Mouse (Mus musculus) c-Kit-positive CD71-negative TER-119-negative erythroid progenitor cells, embryonic 14.5 days (primary cell): ENCODE data around the gene Dnlz.
A peak's percentile ranks its signal among the peaks of the same experiment; 100 is the strongest.
"Not testable (repeated sequence)": the region's sequence is repeated elsewhere in the genome, so short reads cannot be mapped to it uniquely, and the experiment has no call there.

Experiments used
- DNase-seq: peaks from one replicate; pipeline ENCODE4 v3.0.0-alpha.2; 2013; ENCODE audit warnings: low read depth

Dnlz gene

DNA sequence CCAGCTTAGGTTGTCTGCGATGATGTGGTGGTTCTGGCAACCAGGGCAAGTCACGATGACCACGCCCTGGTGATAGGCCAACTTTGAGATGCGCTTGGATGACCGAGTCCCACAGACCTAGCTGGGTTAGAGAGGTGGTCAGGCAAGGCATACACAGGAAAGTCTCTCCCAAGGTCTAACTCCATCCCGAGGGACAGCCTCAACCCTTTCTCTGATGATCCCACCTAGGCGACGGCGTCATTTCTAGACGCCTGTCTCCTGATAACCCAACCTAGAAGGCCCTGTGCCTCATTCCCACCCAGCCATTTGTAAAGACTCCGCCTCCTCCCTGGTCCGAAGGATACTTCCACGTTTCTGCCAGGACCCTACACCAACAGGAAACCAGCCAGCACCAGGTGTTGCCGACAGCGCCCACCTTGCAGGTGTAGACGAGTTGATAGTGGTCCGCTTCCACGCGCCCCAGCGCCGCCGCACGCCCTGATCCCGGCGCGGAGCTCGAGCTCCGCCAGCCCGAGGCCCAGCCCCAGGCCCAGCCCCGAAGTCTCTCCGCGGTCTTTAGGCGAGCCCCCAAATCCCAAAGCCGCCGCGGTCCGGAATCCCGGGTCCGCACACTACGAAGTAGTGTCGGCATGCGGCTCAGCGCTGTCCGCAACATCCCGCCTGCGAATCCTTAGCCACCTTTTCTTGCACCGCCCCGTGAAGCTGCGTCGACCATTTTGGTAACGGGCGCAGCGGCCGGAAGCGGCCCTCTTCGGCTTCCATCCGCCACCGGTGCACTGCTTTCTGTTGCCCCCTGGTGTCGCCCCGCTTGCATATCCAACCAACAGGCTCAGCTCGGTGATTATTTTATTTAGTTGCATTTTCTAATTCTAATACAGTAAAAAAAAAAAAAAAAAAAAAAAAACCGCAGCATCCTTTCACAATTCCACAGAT is at the start of gene Dnlz:
Dnlz (minus strand) TSS at position 753 of the 933 bp plus-strand sequence.
- DNase-seq: peak; percentile 82

DNA sequence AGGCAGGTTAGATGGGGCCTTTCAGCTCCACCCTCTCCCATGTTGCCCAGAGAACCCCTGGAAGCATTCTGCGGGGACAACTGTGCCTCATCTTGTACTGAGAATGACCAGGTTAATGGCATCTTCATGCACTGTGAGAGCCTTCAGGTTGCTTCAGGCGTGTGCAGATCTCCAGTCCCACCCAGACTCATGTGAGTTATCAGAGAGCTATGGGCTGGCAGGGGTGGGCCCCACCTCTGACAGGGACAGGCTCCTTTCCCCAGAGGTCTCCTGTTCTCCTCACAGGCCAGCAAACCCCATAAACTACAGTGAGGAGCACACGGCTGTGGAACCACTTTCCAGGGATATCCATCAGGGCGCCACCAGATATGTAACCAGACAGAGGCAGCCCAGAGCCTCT is 49.1 kb upstream of the Dnlz start:
- no peak for DNase-seq

DNA sequence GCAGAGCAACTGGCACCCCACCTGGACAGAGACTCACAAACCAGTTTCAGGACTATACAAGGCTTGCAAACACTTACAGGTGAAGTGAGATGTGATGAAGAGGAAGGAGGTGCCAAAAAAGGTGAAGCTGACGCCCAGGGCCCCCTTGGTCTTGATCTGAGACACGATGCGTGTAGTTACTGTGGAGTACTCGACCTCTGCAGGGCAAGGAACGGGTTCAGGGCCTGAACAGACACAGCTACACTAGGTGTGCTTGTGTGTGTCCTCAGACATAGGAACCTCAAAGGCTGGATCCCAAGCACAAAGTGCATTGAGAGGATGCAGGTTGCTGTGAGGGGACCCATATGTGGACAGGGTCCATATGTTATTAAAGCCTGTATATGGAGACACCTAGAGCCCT is 48.4 kb upstream of the Dnlz start:
- no peak for DNase-seq

DNA sequence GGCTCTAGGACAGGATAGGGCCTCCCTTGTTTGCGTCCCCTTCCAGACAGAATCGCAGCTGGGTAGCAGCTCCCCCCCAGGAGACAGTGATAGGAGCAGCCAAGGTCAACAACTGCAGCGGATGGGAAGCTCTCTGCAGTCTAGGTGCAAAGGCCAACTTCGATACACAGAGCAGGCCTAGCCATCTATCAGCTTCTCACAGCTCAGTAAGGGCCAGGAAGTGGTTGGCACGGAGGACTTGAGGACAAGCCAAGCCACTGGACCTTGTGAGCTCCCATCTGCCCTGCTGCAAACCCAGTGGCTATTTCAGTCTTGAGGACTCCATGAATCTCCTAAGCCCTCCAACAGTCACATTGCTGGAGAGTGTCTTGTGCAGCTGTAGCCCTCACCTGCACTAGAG is 47.7 kb upstream of the Dnlz start:
- DNase-seq: no peak

DNA sequence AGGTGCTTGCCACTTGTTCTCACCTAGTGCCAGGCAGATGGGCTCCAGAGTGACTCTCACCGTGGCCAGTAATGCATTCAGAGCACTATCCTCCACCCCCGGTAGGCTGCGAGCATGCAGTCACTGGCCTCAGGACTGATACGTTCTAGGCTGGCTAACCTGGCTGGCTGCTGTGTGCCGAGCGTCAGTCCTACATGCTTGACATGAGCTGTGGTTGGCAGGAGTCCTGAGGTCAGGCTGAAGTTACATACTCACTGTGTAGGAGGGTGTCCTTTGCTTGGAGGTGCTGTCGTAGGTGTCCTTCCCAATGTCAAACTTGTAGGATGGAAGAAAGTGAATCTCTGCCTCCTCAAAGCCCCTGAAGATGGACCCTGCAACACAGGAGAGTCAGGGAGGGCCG is 47.1 kb upstream of the Dnlz start:
- no peak for DNase-seq

DNA sequence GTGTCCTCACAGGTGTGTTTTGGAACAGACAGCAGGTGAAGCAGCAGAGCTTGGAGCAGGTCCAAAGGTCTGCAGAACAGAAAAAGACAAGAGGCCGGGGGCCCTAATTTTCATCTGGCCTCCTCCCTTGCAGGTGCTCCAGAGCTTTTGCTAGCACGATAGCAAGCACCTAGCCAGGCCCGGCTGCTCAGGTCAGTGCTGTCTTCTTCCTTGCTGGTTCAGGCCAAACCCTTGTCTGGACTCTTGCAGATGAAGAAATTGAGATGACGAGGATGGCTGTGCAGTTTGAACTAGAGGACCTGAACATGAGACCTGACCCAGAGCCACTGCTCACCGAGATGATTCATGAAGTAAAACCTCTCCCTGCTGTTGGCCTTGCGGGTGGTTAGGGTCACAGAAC is 39.7 kb upstream of the Dnlz start:
- DNase-seq: no peak

DNA sequence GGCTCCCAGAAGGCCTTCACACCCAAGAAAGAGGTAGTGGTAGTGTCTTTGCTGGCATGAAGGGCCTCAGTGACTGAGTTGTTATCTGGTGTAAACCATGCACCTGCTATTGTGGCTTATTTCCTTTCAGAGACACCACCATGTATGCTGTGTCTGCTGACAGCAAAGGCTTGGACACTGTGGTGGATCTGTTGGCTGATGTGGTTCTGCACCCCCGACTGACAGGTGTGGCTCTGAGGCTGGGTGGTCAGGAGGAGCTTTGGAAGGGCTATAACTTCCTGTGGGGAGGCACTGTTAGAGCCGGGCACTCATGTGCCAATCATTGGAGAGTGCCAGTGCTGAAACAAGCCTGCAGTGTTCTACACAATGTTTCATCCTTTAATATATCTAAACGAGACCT is 39.0 kb upstream of the Dnlz start:
- no peak for DNase-seq

DNA sequence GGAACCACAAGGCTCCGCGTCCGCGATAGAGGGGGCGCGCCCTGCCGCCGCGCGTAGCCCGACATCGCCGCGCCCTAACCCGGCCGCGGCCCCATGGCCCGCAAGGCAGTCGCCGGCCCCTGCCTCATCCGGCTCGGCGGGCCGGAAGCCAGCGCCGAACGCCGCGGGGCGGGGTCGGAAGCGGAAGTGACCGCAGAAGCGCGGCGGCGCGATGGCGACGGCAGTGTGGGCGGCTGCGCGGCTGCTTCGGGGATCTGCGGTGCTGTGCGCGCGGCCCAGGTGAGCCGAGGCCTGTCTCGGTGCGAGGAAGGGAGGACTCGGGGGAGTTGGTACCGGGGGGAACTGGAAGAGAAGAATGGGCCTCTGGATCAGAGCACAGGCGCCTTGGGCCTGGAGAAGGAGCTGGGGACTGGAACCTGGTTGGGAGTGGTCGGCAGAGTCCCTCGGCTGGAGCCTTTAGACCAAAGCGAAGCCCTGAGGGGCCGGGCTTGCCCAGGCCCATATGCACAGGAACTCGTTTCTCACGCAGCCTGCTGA is 37.3 kb upstream of the Dnlz start, which contains the start of the genes Entr1 and Pmpca:
Entr1 (minus strand) TSS at position 163 of the 537 bp plus-strand sequence.
Pmpca (plus strand) TSS at position 186 of the 537 bp plus-strand sequence.
- DNase-seq: peak; percentile 74

DNA sequence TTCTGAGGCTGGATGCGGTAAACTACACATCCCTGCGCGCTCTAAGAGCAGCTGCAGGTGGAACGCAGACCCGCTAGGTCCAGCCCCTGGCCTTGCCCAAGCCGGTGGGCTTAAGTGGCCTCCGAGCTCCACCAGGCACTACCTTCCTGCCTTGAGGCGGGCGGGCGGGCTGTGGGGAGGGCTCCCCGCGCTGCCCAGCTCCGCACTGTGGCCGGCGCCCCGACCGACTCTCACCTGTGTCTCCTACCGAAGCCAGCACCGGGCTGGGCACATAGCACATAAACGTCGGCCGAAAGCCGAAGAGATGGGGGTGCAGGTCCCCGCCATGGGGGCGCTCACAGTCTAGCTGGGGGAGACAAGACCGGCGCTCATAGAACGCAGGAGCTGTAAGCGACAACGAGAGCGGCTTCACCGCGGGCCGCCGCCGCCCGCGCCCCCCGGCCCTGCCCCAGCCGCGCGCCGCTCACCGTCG is 36.8 kb upstream of the Dnlz start:
- no peak for DNase-seq

DNA sequence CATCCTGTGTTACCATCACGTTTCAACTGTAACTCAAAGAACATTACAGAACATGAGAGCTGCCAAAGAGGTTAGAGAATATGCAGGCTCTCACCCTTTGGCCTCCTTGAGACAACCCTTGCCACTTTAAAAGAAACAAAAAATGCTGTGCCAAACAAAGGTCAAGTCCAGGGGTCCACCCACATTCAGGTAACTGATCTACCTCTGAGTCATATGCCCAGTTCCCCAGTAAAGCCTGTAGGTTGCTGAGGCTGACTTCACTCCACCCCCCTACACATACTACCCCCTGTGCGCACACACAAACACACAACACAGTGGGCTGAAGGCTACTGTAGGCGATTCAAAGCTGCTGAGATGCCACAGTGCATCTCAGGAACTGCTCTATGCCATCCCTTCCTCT is 35.8 kb upstream of the Dnlz start:
- DNase-seq: no peak

DNA sequence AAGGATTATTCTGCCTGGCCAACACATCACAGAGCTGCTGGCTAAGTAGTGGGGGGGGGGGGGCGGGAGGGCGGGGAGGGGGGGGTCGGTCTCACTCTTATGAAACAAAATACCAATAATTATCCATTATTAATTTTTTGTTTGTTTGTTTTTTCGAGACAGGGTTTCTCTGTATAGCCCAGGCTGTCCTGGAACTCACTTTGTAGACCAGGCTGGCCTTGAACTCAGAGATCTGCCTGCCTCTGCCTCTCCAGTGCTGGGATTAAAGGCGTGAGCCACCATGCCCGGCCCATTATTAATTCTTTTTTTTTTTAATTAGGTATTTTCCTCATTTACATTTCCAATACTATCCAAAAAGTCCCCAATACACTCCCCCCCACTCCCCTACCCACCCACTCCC is 29.0 kb upstream of the Dnlz start:
- not testable (repeated sequence) for DNase-seq

DNA sequence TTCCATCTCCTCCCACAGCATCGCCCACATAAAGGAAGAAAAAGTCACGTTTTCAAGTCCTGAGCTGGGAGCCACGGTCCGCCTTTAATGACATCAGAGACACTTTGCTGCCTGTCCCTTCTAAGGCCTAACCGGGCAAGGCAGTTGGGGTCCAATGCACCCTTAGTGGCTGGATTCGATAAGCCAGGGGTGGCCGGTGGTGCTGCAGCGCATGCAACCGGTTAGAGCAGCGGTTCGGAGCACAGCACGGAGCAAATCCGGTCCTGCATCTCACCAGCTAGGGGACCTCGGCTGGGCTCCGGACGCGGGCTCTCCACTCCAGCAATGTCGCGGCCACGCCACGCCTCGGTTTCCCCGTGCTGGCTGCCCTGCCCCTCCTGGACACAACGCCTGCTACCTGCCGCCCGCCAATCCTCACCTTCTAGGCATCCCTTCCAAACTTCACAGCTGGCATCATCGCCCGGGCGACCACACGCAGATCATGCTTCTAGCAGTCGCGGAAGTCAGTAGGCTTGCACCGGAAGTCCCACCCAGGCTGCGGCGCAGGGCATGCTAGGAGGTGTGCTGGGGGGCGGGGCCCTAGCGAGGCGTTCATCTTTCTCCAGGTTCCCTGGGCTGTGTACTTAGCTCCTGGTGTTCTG is 28.3 kb upstream of the Dnlz start, which contains the start of gene Snapc4:
Snapc4 (minus strand) TSS at position 523 of the 641 bp plus-strand sequence.
- peak; percentile 79 for DNase-seq

DNA sequence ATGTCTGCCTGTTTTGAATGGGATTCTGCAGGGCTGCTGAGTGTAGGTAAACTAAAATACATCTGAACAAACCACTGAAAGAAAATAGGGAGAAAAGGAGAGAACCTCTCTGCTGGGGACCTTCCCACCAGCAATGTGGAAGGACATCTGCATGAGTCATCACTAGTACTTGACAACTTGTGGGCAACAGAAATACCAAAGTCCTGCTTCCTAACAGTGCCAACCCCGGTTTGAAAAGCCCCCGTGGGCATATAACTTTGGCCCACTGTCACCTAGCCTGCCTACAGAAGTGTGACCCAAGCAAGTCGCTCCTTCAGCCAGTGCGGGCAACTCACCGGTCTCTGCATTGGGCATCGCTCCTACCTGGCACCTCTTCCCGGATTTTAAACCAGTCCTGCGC is 20.5 kb upstream of the Dnlz start:
- DNase-seq: no peak

DNA sequence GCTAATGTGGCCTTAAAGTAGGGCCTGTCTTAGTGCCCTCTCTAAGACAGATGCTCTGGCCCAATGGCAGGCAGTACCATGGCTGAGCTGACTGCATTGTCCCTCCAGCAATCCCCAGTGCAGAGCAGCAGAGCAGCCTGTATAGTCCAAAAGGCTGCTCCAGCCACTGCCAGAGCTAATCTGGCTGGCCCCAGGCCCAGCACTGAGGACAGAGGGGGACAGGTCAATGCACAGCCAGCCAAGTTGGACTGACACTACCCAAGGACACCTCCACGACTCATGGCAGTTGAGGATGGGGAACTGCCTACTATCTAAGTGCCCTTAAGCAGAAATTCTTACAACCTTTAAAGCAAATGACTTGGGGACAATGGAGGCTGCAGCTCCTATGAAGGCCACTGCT is 16.7 kb upstream of the Dnlz start:
- DNase-seq: no peak

DNA sequence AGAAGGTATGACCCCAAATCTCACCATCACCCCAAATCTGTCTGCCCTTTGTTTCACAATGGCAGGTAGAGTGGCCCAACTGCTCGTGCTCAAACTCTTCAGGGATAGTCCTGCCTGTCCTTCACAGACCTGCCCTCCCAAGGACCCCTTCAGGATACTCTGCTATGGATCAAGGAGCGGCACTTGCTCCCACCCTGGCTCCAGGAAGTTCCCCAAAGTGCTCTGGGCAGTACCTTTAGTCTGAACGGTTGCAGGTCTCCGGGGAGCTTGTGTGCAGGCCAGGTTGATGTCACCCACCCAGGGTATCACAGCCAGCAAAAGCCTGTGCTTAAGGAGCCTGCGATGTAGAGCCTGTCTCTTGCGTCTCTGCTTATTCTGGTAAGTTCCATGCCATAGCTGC is 16.0 kb upstream of the Dnlz start:
- no peak for DNase-seq

DNA sequence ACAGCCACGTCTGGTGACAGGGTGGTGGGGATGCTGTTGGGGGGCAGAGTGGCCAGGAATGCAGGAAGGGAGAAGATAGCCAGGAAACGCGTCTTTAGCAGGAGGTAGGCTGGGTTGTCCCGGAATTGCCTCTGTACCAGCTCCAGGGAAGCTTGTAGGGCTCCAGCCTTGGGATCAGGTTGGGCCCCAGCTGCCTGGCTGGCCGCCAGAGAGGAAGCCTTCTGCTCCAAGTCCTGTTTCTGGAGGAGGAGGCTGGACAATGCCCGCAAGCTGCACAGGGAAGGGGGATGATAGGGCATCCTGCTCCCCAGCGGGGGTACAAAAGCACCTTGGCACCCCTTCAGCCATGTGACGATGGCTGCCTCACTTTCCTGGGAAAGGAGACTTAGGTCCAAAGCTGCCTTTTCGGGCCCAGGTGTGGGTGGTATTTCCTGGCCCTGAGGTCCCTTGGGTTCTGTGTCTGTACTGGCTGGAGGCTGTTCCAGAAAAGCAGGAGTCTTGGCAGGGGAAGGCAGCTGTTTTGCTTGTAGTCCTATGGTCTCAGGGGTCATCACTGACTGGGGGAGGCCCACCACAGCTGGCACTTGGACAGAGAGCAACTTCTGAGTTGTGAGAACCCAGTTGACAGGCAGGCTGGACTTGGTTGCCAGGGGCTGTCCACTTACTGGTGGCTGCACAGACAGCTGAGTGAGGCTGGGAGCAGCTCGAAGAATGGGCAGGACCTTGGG is 13.0 kb upstream of the Dnlz start:
- DNase-seq: no peak

DNA sequence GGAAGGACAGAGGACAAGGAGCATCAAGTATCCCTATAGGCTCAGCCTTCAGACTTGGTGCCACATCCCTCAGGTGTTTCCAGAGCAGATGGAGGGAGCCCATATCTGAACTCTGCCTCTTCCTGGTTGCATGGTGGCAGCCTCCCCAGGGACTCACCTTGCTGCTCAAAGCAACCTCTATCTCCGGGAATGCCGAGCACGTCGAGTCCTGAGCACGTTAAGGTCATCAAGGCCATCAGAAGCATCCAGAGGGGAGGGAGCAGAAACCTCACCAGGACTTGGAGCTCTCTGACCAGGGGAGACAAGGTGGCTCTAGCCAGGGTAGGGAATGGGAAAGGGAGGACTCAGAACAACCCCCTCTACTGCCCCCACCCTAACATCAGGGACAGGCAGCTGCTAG is 11.6 kb upstream of the Dnlz start:
- no peak for DNase-seq

DNA sequence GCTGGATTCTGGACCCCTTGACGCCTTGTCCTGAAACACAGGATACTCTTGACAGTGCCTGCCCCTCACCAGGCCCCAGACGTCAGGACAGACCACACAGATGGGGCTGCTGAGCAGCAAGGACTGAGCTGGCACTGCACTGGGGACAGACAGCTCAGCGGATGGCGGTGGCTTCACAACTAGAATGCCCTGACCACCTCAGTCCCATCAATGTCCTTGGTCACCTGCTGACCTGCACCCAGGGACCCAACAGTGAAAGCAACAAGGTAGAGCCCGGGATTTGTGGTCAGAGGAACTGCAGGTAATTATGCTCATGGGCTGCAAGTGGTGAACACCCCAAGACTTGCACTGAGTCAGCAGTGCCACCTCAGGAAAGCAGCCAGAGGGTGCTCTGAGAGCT is 11.1 kb upstream of the Dnlz start:
- DNase-seq: no peak

DNA sequence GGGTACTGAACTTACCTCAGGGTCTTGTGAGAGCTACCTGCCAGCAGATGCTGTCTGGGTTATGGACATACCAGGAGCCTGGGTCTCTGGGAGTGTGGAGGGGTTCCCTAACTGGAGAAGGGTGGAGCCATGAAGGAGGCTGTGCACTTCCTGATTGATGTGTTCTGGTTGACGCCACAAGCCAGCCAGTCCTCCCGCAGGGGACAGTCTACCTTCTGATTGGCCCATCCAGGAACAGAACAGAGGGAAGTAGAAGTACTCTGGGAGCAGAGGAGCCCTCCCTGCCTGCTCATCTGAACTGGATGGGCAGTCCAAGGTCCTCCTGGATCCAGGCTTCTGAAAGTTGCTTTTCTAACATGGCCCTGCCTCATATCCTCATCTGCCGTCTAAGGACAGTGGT is 8.9 kb upstream of the Dnlz start, which contains the start of gene Card9:
Card9 (minus strand) TSS at position 147 of the 400 bp plus-strand sequence.
- no peak for DNase-seq

DNA sequence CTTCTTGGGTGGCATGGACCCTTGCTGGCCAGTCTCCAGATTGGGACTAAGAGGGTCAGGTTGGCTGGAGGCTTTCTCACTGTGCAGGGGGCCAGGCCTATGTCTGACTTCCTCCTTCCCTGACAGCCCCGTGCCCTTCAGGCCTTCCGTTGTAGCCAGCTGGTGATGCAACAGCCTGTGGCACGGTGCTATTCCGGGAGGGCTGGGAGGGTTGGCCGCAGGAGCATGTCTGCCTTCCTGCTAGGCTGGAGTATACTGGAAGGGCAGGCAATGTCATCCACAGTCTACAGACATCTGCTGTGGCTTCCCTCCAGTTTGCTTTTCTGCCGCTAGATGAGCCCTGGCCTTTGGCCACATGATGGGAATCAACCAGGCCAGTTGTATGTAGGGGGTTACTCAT is 8.1 kb upstream of the Dnlz start:
- peak; percentile 44 for DNase-seq

DNA sequence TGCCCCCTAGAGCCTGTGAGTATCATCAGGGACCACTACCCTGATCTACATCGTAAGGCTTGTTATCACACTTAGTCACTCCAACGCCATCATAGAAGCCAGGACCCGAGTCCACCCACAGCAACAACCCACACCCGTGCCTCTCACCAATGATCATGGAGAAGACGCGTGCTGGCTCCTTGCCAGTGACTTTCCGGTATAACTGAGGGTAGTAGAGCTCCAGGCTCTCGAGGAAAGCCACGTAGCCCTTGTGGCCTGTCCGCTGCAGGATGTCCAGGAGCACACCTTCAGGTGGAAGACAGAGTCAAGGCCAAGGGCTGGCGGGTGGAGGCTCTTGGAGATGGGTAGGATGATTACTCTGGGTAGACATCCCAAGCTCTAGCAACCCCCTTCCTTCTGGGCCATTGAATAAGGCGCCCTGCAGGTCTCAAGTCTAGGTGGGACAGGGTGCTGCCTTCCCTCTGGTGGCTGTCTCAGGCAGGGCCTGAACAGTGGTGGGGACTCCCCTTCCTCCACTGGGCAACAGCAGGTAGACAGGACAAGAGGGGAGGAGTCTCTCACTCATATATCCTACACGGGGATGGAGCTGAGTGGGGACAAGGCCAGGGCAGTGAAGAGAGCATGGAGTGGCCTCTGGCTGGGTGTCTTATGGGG is 6.9 kb upstream of the Dnlz start:
- no peak for DNase-seq

DNA sequence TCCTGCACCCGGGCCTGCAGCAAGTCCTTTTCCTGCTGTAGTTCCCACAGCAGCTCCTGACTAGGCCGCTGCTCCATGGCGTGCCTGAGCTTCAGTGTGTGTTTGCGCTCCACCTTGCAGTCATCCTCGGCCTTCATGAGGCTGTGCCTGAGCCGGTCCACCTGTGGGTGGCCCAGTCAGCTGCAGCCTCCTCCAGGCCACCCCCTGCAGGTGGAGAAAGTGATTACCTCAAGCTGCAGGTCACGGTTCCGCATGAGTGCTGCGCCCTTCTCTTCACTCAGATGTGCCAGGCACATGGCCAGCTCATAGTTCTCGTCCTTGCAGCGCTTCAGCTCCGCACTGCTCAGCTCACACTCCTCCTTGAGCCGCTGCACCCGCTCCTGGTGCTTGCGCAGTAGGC is 5.6 kb upstream of the Dnlz start:
- DNase-seq: no peak
